Mouse (Mus musculus) cerebellum, adult 11-12 months (tissue): ENCODE results near the gene Mvk.

Experiments
- DNase-seq: peaks from one replicate; pipeline ENCODE4 v3.0.0; 2022

Gene Mvk

GRCm38 (mm10) chr5:114461238-114461637 is 17.2 kb downstream of the Mvk start:
- peak; percentile 71 for DNase-seq

GRCm38 (mm10) chr5:114462067-114463040 is 18.3 kb downstream of the Mvk start:
- DNase-seq = no peak

DNA sequence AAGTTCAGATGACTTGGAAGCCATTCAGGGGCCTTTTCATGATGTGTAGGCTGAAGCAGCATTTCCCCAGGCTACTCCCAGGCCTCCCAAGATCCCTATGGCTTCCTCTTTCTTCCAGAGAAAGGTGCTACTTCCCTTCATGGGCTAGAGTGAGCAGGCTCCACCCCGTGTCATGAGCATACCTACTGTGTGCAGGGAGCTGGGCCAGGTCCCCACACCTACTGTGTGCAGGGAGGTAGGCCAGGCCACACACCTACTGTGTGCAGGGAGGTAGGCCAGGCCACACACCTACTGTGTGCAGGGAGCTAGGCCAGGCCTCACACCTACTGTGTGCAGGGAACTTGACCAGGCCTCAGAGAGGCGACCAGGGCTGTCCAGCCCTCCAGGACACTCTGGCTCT is 20.5 kb downstream of the Mvk start:
- DNase-seq = no peak

DNA sequence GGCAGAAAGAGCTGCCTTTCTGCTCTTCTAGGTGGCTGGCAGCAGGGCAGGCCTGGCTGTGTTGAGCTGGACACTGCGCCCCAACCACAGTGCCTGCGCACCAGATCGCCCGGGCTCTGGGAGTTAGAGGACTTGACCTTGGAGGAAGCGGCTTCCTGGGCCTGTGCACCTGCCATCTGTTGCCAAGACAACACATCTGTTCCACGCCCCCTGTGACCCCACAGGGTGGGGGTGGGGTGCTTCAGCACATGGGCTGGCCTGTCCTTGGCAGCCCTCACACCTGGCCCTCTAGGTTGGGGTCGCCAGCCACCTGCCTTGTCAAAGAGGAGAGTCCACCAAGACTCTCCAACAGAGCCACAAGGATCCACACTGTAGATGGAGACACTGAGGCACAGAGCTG is 21.6 kb downstream of the Mvk start:
- DNase-seq = no peak

GRCm38 (mm10) chr5:114467019-114467418 is 22.9 kb downstream of the Mvk start:
- no peak for DNase-seq

DNA sequence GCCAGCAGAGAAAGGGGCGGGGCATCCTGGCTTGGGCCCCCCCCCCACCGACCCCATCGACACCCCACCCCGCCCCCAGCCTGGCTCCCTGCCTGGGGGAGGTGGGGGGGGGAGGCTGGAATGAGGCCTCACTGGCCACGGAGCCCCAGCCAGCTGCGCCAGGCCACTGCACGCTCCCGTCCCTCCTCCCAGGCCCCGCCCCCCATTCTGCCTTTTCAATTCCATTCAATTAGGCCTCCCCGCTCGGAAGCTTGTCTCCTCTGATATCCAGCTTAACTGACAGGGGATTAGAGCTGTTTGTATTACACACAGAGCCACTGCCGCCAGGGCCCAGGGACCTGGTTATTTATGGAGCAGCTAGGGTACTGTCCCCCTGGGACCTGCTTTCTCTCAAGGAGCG is 23.4 kb downstream of the Mvk start:
- peak; percentile 24 for DNase-seq

DNA sequence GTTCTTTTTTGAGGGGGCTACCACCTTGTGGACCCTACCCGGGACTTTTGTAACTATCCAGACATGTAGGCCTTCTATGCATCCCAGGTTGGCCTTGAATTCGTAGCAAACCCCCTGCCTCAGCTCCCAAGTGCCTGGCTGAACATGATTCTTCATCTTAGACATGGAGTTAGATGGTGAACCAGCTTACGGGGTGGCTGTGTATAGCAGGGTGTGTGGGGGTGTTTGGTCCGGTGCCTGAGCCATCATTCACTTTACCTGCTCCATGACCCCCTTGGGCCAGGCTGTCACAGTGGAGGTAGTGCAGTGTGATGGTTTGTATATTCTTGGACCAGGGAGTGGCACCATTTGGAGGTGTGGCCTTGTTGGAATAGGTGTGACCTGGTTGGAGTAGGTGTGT is 23.9 kb downstream of the Mvk start:
- no peak for DNase-seq

DNA sequence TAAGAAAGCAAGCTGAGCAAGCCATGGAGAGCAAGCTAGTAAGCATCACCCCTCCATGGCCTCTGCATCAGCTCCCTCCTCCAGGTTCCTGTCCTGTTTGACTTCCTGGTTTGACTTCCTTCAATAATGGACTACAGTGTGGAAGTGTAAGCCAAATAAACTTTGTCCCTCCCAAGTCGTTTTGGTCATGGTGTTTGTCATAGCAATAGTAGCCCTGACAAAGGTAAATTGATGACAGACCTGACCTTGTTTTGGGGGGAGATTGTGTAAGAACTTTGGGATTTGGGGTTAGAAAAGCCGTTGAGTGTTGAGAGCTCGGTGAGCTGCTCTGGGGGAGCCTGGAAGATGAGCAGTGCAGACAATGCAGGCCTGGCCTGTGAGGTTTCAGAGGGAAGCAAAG is 26.3 kb downstream of the Mvk start:
- DNase-seq = no peak

DNA sequence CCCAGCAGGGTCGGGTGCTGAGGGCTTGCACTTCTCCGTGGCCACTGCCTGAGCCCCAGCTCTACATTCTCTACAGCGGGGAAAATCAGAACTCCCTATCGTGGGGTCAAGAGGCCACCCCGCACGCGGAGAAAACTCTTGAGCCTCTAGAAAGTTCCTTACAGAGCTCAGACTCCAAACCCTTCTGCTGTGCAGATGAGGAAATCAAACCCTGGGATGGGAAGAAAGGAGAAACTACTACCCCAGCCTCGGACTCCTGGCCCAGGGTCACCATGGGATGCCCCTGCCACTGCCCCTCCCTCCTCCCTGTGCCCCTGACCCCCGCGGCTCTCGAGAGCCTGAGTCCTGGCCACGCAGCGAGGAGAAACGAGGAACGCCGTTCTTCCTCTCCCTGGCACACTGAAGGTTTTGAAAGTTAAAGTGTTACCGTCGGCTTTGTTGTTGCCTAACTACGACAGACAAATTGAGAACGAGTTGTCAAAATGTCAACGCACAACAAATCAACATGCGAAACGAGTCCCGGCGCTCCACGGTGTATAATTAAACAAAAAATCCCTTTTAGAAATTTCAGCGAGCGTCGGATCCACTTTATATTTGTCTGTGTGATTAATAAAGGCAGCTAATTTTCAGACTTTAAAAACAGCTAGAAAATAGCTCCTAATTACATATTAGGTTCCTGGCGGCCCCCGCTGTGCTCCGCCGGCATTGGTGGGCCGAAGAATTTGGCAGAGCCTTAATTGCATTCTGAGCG is 30.8 kb downstream of the Mvk start:
- DNase-seq = no peak

GRCm38 (mm10) chr5:114478267-114478666 is 34.2 kb downstream of the Mvk start:
- DNase-seq = no peak

DNA sequence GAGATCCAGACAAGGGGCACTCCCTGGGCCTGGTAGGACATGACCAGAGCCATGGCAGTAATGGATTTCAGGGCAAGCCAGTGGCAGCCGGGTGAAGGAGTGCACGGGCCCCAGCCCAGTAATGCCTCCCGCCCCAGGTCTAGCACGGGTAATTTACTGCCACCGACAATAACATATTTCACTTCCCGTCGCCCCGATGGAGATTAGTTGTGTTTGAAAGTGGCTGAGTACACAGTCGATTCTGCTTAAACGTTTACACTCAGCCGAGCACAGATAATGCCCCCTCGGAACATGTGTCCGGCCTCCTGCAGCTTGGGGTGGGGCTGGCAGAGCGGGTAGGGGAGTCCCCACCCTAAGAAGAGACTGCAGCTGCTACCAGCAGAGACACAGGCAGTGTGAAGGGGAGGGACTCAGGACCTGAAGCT is 38.5 kb downstream of the Mvk start:
- DNase-seq = no peak

DNA sequence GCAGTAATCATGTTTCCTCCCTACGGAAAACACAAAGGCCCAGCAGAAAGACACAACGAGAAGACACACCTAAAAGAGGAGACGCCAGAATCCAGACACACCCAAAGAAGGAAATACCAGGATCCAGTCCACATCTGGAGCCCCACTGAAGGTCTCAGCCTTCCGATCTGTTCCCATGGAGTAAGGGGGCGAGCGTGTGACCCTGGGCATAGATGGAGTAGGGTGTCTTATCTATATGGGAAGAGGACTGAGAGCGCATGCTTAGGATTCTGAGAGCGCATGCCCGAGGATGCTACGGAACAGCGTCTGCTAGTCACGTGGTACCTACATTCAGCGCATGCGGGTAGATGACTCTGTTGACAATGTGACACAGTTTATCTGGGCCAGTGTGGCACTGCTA is 41.6 kb downstream of the Mvk start:
- no peak for DNase-seq

DNA sequence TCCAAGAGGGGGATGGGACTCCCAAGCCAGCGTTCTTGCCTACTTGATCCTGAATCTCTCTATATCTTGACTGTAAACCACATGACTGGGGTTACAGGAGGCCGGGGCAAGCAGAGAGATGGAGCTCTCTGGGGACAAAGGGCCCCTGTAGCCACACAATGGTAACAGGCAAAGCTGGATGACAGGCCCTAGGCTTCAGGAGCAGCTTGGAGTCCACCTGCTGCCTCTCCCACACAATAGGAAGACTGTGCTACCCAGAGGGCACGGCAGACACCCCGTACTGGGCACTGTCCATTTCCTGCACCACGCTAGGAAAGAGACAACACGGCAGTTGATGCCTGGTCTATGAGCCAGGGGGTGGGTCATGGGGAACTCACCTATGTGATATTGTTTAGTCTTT is 45.5 kb downstream of the Mvk start:
- DNase-seq = peak; percentile 10

GRCm38 (mm10) chr5:114490241-114490640 is 46.2 kb downstream of the Mvk start:
- no peak for DNase-seq

DNA sequence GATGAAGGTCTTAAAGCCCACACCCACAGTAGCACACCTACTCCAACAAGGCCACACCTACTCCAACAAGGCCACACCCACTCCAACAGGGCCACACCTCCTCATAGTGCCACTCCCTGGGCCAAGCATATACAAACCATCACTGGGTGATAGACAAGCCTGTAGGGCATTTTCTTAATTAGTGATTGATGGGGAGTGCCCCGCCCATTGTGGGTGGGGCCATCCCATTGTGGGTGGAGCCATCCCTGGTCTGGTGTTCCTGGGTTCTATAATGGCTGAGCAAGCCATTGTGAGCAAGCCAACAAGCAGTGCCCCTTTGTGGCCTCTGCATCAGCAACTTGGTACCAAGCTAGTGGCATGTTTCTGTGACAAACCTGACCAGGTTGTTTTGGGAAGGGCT is 50.7 kb downstream of the Mvk start:
- no peak for DNase-seq

GRCm38 (mm10) chr5:114501252-114501651 is 57.2 kb downstream of the Mvk start:
- DNase-seq = no peak

DNA sequence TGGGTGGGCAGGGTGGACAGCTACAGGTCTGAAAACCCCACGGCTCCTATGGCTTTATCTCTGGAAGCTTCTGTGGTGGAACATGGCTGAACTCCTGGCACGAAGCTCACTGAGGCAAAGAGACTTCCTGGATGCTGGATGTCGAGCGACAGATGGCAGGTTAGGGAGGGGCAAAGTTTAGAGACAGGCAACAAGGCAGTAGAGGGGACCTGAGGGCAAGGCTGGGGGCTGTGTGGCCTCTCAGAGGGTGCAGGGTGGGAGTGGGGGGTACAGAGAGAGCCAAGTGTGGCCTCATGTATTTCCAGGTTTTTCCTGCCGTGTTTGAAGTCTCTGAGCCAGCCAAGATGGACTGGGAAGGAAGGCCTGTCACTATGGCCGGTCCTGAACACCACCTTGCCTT is 60.8 kb downstream of the Mvk start:
- DNase-seq = no peak

GRCm38 (mm10) chr5:114505260-114506085 is 61.4 kb downstream of the Mvk start:
- DNase-seq = no peak

DNA sequence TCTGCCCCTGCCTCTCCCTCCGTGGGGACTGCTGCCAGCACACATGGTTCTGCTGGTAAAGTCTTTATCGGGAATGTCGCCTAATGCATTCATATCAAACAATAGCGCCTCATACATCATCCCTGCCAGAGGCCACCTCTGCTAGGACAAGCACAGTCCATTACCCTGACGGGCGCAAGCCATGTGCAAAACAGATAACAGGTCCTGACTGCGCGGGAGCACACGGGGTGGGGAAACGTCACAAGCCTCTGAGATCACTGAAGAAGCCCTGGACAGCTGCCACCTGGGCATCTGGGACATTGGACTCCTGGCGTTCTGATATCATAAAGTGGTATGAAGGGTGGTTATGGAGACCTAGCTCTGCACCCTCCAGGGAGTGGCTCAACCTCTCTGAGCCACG is 63.3 kb downstream of the Mvk start:
- no peak for DNase-seq

GRCm38 (mm10) chr5:114507964-114508363 is 63.9 kb downstream of the Mvk start:
- DNase-seq = no peak

GRCm38 (mm10) chr5:114509461-114509860 is 65.4 kb downstream of the Mvk start:
- DNase-seq = no peak
